Mouse (Mus musculus) liver, adult 2 months (tissue): ENCODE data around the gene Pgam1. TPM values are rescaled to one million over a fixed set of nuclear protein-coding genes. Genes with fewer than 3 reads are reported as not detected.
"Not testable (repeated sequence)": the region's sequence is repeated elsewhere in the genome, so short reads cannot be mapped to it uniquely, and the experiment has no call there.

Experiments used
- DNase-seq: peaks from one replicate; pipeline ENCODE4 v3.0.0-alpha.2; 2011; ENCODE audit warnings: low read depth, low spot score; ENCODE audit errors: extremely low read depth
- H3K27ac ChIP-seq: fragments of 200-500 bp; replicated peaks from 2 replicates; pipeline ENCODE4 v1.5.1; 2012; ENCODE audit warnings: low read depth, mild to moderate bottlenecking, control low read depth, inconsistent platforms, low read length; ENCODE audit not compliant: insufficient read depth
- H3K27me3 ChIP-seq: fragments of 200-500 bp; 2 replicates; pipeline ENCODE4 v1.6.1; 2012; ENCODE audit warnings: mild to moderate bottlenecking, moderate library complexity, low read length, inconsistent platforms; ENCODE audit not compliant: control insufficient read depth, insufficient read depth
- H3K36me3 ChIP-seq: fragments of 200-500 bp; 2 replicates; pipeline ENCODE4 v1.6.1; 2012; ENCODE audit warnings: low read length, inconsistent platforms; ENCODE audit not compliant: control insufficient read depth, insufficient read depth
- H3K4me1 ChIP-seq: fragments of 200-500 bp; 2 replicates; pipeline ENCODE4 v1.6.1; 2011; ENCODE audit warnings: low read length; ENCODE audit not compliant: control insufficient read depth, insufficient read depth
- H3K4me3 ChIP-seq: fragments of 200-500 bp; 2 replicates; pipeline ENCODE4 v1.5.1; 2011; ENCODE audit warnings: low read depth, mild to moderate bottlenecking, control low read depth, low read length, moderate library complexity; ENCODE audit not compliant: insufficient read depth
- H3K79me2 ChIP-seq: fragments of 200-500 bp; 2 replicates; pipeline ENCODE4 v1.6.1; 2012; ENCODE audit warnings: inconsistent platforms, mild to moderate bottlenecking, low read length, moderate library complexity; ENCODE audit not compliant: control insufficient read depth, insufficient read depth
- H3K9ac ChIP-seq: fragments of 200-500 bp; 2 replicates; pipeline ENCODE4 v1.6.1; 2012; ENCODE audit warnings: low read depth, mild to moderate bottlenecking, control low read depth, inconsistent platforms, low read length
- CTCF ChIP-seq: fragments of 200-500 bp; IDR thresholded peaks from 2 replicates; pipeline ENCODE4 v1.5.1; 2011; ENCODE audit warnings: low read depth, low read length, control low read depth
- POLR2A ChIP-seq: fragments of 200-500 bp; IDR thresholded peaks from 2 replicates; pipeline ENCODE4 v1.6.1; 2011; ENCODE audit warnings: low read length, control low read depth; ENCODE audit not compliant: insufficient read depth; ENCODE audit errors: extremely low read depth
- WGBS: fragments of 180-500 bp; shearing (Covaris S2); methylation state at CpG from one replicate; pipeline ENCODE4 v1.1.7; 2018; 5-methylcytosine and 5-hydroxymethylcytosine counted together
- polyA plus RNA-seq: library from polyadenylated mRNA; depleted of rRNA; stranded (reverse); fragments of >200 nt; gene quantifications from 2 replicates; pipeline ENCODE4 v1.2.3, GENCODE M21; 2012
- total RNA-seq: library from RNA; depleted of rRNA; stranded (reverse); fragments of >200 nt; gene quantifications from 2 replicates; pipeline ENCODE4 v1.2.3, GENCODE M21; 2014

The Pgam1 gene
- total and polyA plus RNA-seq, 2 experiments = 108 to 195 TPM

- no peak overlapping the region for H3K9ac ChIP-seq
- no peaks in the 10 kb centered on the region for H3K27me3 ChIP-seq
- H3K4me1 ChIP-seq = peaks cover 11% of the 10 kb centered on the region
- peaks cover 24% of the 10 kb centered on the region for H3K36me3 ChIP-seq
- no peak for TF ChIP-seq CTCF
- 65% methylated on average over 6 of the region's 6 CpGs for WGBS
- no peak for DNase-seq
- peaks cover 18% of the 10 kb centered on the region for H3K79me2 ChIP-seq
- no peak overlapping the region for H3K4me3 ChIP-seq
- H3K27ac ChIP-seq = no peak overlapping the region
Measured at GRCm38 (mm10) chr19:41913774-41914591, 2.3 kb downstream of the Pgam1 start.

- not testable (repeated sequence) for H3K4me3 ChIP-seq
Measured at GRCm38 (mm10) chr19:41914592-41914882, 2.8 kb downstream of the Pgam1 start.

GRCm38 (mm10) chr19:41915294-41915693 lies 3.6 kb downstream of the Pgam1 start:
- Histone ChIP-seq H3K4me3 (no peak overlapping the region), H3K27ac (no peak overlapping the region), H3K9ac (no peak overlapping the region), H3K79me2 (peaks cover 18% of the 10 kb centered on the region), H3K36me3 (peaks cover 29% of the 10 kb centered on the region), H3K4me1 (peaks cover 11% of the 10 kb centered on the region), H3K27me3 (no peaks in the 10 kb centered on the region)
- no peak for DNase-seq
- 88% methylated on average over 3 of the region's 3 CpGs for WGBS
- no peak for TF ChIP-seq POLR2A
- TF ChIP-seq CTCF = no peak

More at GRCm38 (mm10) chr19:41914592-41914882, 2.8 kb downstream of the Pgam1 start:
- not testable (repeated sequence) for DNase-seq, H3K27me3 ChIP-seq, H3K27ac ChIP-seq, H3K9ac ChIP-seq
- peaks cover 29% of the 10 kb centered on the region for H3K36me3 ChIP-seq
- peaks cover 18% of the 10 kb centered on the region for H3K79me2 ChIP-seq
- H3K4me1 ChIP-seq = peaks cover 11% of the 10 kb centered on the region

GRCm38 (mm10) chr19:41916853-41917252 lies 5.1 kb downstream of the Pgam1 start:
- Histone ChIP-seq H3K36me3 (peaks cover 30% of the 10 kb centered on the region), H3K27me3 (no peaks in the 10 kb centered on the region), H3K9ac (no peak overlapping the region), H3K79me2 (peaks cover 18% of the 10 kb centered on the region), H3K4me1 (peaks cover 11% of the 10 kb centered on the region), H3K4me3 (no peak overlapping the region), H3K27ac (no peak overlapping the region)
- DNase-seq = no peak
- WGBS = 79% methylated on average over 4 of the region's 4 CpGs
- no peak for TF ChIP-seq CTCF
- TF ChIP-seq POLR2A = no peak

GRCm38 (mm10) chr19:41919471-41919870 lies 7.7 kb downstream of the Pgam1 start:
- no peak for TF ChIP-seq CTCF
- no peak for TF ChIP-seq POLR2A
- H3K36me3 ChIP-seq = peaks cover 42% of the 10 kb centered on the region
- DNase-seq = no peak

GRCm38 (mm10) chr19:41920412-41921067 lies 8.8 kb downstream of the Pgam1 start:
- H3K27me3 ChIP-seq = no peaks in the 10 kb centered on the region
- H3K36me3 ChIP-seq = peaks cover 39% of the 10 kb centered on the region
- WGBS = 88% methylated on average over 5 of the region's 5 CpGs
- no peaks in the 10 kb centered on the region for H3K4me1 ChIP-seq
- no peak for DNase-seq
- H3K27ac ChIP-seq = no peak overlapping the region
- H3K4me3 ChIP-seq = no peak overlapping the region
- no peaks in the 10 kb centered on the region for H3K79me2 ChIP-seq
- TF ChIP-seq CTCF (no peak), POLR2A (no peak)
- no peak overlapping the region for H3K9ac ChIP-seq

More at GRCm38 (mm10) chr19:41919471-41919870, 7.7 kb downstream of the Pgam1 start:
- no peaks in the 10 kb centered on the region for H3K27me3 ChIP-seq
- no peaks in the 10 kb centered on the region for H3K4me1 ChIP-seq
- WGBS = 83% methylated on average over 4 of the region's 4 CpGs
- no peak overlapping the region for H3K27ac ChIP-seq
- H3K4me3 ChIP-seq = no peak overlapping the region
- no peak overlapping the region for H3K9ac ChIP-seq
- no peaks in the 10 kb centered on the region for H3K79me2 ChIP-seq
